Mouse (Mus musculus): ENCODE results near the gene Mettl16. TPM values are rescaled to one million over a fixed set of nuclear protein-coding genes. Genes with fewer than 3 reads are reported as not detected.

Gene Mettl16
- polyA plus RNA-seq, 1 experiment from 2014 or later = 50.3 TPM

DNA sequence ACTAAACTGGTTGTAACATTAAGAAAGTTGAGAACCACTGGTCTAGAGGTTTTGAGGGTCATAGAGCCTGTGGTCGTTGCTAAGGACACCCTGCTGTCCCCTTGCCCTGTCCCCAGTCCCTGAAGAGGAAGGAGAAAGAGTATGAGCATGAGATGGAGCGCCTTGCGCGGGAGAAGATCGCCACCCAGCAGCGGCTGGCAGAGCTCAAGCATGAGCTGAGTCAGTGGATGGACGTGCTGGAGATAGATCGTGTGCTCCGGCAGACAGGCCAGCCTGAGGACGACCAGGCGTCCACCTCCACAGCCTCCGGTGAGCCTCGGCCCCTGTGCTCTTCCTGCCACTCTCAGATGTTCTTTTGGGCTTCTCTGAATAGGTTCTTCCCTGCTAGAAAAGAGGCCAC is 71.4 kb downstream of the Mettl16 start:
- H3K4me3 ChIP-seq = no peak overlapping the region
- no peaks in the 10 kb centered on the region for H3K27me3 ChIP-seq
- no peaks in the 10 kb centered on the region for H3K9me3 ChIP-seq
- H3K4me1 ChIP-seq = peaks cover 24% of the 10 kb centered on the region
- H3K4me2 ChIP-seq = no peak overlapping the region
- no peak overlapping the region for H3K27ac ChIP-seq
- no peak for ATAC-seq (ENCODE audit: borderline replicate concordance, extremely low read depth, low FRiP score, low TSS enrichment)
- H3K9ac ChIP-seq = no peak overlapping the region
- H3K36me3 ChIP-seq = peaks cover 10% of the 10 kb centered on the region
- 80% methylated on average over 13 of the region's 13 CpGs for WGBS

DNA sequence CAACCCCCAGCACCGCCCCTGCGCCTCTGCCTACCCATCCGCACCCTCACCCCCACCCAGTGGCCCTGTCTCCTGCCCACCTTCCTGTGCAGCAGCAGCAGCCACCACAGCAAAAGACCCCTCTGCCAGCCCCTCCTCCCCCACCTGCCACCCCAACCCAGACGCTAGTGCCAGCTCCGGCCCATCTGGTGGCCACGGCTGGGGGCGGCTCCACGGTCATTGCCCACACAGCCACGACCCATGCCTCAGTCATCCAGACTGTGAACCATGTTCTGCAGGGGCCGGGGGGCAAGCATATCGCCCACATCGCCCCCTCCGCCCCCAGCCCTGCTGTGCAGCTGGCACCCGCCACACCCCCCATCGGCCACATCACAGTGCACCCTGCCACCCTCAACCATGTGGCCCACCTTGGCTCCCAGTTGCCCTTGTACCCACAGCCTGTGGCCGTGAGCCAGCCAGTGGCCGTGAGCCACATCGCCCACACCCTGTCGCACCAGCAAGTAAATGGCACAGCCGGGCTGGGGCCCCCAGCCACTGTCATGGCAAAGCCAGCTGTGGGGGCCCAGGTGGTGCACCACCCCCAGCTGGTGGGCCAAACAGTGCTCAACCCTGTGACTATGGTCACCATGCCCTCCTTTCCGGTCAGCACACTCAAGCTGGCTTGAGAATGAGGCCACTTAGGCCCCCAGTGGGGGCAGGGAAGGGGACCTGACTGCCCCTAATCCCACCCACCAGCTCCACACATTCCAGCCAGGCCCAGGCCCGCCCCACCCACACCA is 72.2 kb downstream of the Mettl16 start:
- H3K36me3 ChIP-seq = peaks cover 10% of the 10 kb centered on the region
- ATAC-seq (ENCODE audit: borderline replicate concordance, extremely low read depth, low FRiP score, low TSS enrichment) = no peak
- H3K27me3 ChIP-seq = no peaks in the 10 kb centered on the region
- H3K27ac ChIP-seq = no peak overlapping the region
- no peak overlapping the region for H3K4me3 ChIP-seq
- no peak overlapping the region for H3K4me2 ChIP-seq
- H3K4me1 ChIP-seq = peaks cover 21% of the 10 kb centered on the region
- WGBS = 83% methylated on average over 22 of the region's 22 CpGs
- H3K9ac ChIP-seq = no peak overlapping the region
- no peaks in the 10 kb centered on the region for H3K9me3 ChIP-seq

DNA sequence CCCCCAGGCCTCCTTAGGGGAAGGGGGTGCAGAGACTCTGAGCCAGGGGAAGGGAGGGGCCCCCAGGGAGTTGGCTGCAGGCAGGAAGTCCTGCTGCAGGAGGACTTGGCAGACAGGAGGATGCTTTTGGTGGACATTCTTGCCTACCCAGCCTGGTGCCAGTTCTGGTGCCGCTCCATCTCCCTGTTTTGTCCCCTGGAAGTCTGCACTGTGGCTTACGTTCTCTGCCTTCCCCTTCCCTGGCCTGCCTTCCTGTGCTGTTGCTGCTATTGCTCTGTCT is 72.7 kb downstream of the Mettl16 start:
- no peak overlapping the region for H3K9ac ChIP-seq
- H3K4me3 ChIP-seq = no peak overlapping the region
- 59% methylated on average over 2 of the region's 2 CpGs for WGBS
- H3K36me3 ChIP-seq = peaks cover 10% of the 10 kb centered on the region
- H3K4me2 ChIP-seq = no peak overlapping the region
- no peak for ATAC-seq (ENCODE audit: borderline replicate concordance, extremely low read depth, low FRiP score, low TSS enrichment)
- no peaks in the 10 kb centered on the region for H3K9me3 ChIP-seq
- peaks cover 25% of the 10 kb centered on the region for H3K4me1 ChIP-seq
- H3K27me3 ChIP-seq = no peaks in the 10 kb centered on the region
- H3K27ac ChIP-seq = no peak overlapping the region

DNA sequence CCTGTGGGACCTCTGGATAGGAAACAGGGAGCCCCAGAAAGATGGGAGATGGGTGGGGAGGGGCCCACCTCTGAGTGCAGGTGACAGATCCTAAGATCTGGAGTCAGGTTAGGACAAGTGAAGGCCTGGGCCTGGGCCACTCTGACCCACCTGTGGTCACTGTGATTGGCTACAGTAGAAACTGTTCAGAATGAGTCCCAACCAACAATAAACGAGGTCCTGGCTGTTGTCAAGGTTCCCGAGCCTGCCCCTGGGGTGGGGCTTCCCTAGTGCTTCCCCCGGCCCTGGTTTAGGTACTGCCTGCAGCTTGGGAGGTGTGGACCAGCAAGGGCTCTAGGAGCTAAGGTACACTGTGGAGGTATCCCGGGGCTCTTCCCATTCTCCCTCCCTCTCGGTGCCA is 73.1 kb downstream of the Mettl16 start:
- Histone ChIP-seq H3K9ac (no peak overlapping the region), H3K9me3 (no peaks in the 10 kb centered on the region), H3K36me3 (peaks cover 10% of the 10 kb centered on the region), H3K27me3 (no peaks in the 10 kb centered on the region), H3K4me3 (no peak overlapping the region), H3K4me2 (no peak overlapping the region), H3K4me1 (peaks cover 25% of the 10 kb centered on the region), H3K27ac (no peak overlapping the region)
- 71% methylated on average over 5 of the region's 5 CpGs for WGBS
- no peak for ATAC-seq (ENCODE audit: borderline replicate concordance, extremely low read depth, low FRiP score, low TSS enrichment)

DNA sequence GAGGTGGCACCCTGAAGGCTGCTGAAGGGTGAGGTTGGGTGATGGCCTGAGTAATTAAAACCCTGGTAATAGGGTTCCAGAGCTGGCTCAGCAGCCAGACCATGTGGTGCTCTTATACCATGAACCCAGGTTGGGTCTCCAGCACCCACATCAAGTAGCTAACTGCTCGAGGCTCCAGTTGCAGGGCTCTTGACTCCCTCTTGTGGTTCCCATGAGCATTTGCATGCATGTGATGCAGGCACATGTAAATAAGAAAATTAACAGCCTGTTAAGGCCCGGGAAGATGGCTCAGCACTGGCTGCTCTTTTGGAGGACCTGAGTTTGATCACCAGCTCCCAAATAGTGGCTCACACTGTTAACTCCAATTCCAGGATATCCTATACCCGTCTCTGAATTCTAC is 75.2 kb downstream of the Mettl16 start:
- Histone ChIP-seq H3K4me2 (no peak overlapping the region), H3K36me3 (peaks cover 10% of the 10 kb centered on the region), H3K27ac (no peak overlapping the region), H3K9ac (no peak overlapping the region), H3K27me3 (no peaks in the 10 kb centered on the region), H3K4me3 (no peak overlapping the region), H3K9me3 (no peaks in the 10 kb centered on the region), H3K4me1 (peaks cover 17% of the 10 kb centered on the region)
- WGBS = 66% methylated on average over 3 of the region's 3 CpGs
- ATAC-seq (ENCODE audit: borderline replicate concordance, extremely low read depth, low FRiP score, low TSS enrichment) = no peak

DNA sequence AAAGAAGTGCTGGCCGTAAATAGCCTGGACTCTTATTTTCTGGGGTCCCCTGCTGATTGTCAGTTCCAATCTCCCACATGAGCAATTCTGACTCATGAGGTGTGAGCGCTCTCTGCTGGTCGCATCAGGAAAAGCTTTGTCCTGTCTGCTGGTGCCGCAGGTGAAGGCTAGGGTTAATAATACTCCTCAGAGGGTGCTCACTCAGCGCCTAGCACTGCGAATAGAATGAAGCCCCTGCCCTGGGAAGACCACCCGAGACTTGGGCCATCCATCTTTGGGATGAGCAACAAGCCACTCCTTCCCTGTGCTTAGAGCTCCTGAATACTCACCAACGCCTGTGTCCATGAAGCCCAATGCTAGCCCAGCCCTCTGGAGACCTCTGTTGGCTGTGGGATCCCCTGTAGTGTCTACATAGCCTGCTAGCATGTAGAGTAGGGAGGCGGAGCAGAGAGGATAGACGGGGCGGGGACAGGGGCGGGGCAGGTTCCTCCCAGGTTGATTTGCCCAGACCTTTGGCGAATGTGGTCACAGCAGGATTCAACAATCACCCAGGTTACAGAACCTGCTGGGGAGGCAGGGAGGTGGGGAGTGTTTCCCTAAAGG is 77.4 kb downstream of the Mettl16 start:
- ATAC-seq (ENCODE audit: borderline replicate concordance, extremely low read depth, low FRiP score, low TSS enrichment) = peak; percentile 76
- Histone ChIP-seq H3K36me3 (peaks cover 4% of the 10 kb centered on the region; the same call in 1 of the 2 replicates), H3K9me3 (no peaks in the 10 kb centered on the region), H3K4me3 (no peak overlapping the region), H3K27ac (peak overlapping the region; percentile 32; the same call in 1 of the 2 replicates), H3K4me2 (peak overlapping the region; percentile 35), H3K4me1 (peaks cover 14% of the 10 kb centered on the region), H3K9ac (no peak overlapping the region), H3K27me3 (no peaks in the 10 kb centered on the region)
- WGBS = 8% methylated on average over 13 of the region's 13 CpGs

DNA sequence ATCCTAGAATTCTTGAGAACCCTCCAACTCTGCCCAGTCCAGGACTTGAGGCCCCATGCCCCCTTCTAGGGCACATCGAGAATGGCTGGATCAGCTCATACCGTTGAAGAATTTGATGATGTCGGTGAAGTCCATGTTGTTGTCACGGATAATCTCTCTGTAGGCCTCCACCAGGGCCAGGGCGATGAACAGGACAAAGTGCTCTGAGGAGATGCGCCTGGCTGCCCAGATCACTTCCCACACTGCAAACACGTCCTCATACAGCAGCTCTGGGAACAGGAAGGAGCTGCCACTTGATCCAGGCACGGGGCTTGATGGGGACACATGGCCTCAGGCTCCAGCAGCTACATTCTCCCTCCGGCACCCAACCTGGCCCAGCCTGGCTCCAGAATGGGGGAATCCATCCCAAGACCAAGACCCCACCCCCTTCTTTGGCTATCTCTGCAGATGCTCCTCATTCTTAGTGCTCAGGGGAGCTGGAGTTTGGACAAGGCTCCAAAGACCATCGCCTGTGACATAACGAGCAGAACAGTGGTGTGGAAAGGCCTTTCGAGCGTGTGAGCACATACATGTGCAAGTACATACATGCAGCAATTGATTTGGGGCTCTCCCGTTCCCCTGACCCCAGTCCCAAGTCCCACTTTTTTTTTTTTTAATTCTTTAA is 80.5 kb downstream of the Mettl16 start:
- no peaks in the 10 kb centered on the region for H3K36me3 ChIP-seq

DNA sequence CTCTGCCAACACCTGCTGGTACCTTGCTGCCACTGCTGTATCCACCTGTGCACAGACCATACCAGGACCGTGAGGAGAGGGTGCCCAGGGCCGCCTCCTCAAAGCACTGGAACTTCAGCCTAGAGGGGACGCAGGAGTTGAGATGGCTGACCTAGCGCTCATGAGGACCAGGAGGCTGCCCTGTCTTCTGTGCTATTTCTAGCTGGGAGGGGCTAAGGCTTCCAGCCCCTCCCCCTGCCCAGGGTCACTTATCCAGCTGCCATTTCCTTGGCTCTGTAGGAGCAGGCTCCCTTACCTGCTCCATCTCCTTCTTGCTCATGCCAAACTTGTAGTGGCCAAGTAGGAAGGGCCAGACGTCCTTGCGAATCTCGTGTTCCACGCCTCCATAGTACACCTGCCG is 87.1 kb downstream of the Mettl16 start:
- Histone ChIP-seq H3K9ac (no peak overlapping the region), H3K36me3 (no peaks in the 10 kb centered on the region)
- 77% methylated on average over 9 of the region's 9 CpGs for WGBS

More for the DNA sequence above, 80.5 kb downstream of the Mettl16 start:
- Histone ChIP-seq H3K9ac (no peak overlapping the region), H3K9me3 (no peaks in the 10 kb centered on the region), H3K27me3 (no peaks in the 10 kb centered on the region), H3K4me1 (peaks cover 6% of the 10 kb centered on the region; the same call in 1 of the 2 replicates), H3K4me2 (no peak overlapping the region), H3K4me3 (no peak overlapping the region), H3K27ac (no peak overlapping the region)
- 81% methylated on average over 14 of the region's 14 CpGs for WGBS
- no peak for ATAC-seq (ENCODE audit: borderline replicate concordance, extremely low read depth, low FRiP score, low TSS enrichment)

DNA sequence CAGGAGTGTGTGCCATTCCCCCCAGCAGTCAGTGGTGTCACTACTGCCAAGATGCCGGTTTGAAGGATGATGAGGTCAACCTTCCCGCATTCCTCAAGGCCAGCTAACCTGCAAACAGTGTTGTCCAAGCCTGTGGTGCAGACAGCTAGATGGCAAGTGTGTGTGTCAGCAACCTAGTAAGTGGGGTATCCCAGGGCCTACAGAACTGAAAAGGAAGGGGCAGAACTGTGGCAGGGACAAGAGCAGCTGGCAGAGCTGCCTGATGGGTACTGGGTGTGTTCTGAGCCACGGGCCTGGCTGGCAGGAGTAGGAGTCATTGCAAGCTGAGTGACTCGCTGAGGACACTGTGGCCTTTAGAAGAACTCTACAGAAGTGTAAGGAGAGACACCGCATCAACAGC is 91.5 kb downstream of the Mettl16 start:
- no peak overlapping the region for H3K9ac ChIP-seq
- H3K4me1 ChIP-seq = peaks cover 9% of the 10 kb centered on the region; the same call in 1 of the 2 replicates
- WGBS = 66% methylated on average over 5 of the region's 5 CpGs
- no peak for ATAC-seq (ENCODE audit: borderline replicate concordance, extremely low read depth, low FRiP score, low TSS enrichment)
- no peaks in the 10 kb centered on the region for H3K36me3 ChIP-seq
- H3K27me3 ChIP-seq = no peaks in the 10 kb centered on the region
- H3K4me2 ChIP-seq = no peak overlapping the region
- H3K27ac ChIP-seq = no peak overlapping the region
- no peaks in the 10 kb centered on the region for H3K9me3 ChIP-seq
- H3K4me3 ChIP-seq = no peak overlapping the region

More for the DNA sequence above, 87.1 kb downstream of the Mettl16 start:
- Histone ChIP-seq H3K9me3 (no peaks in the 10 kb centered on the region), H3K4me1 (no peaks in the 10 kb centered on the region), H3K4me3 (no peak overlapping the region), H3K27ac (no peak overlapping the region), H3K27me3 (no peaks in the 10 kb centered on the region), H3K4me2 (no peak overlapping the region)
- no peak for ATAC-seq (ENCODE audit: borderline replicate concordance, extremely low read depth, low FRiP score, low TSS enrichment)

DNA sequence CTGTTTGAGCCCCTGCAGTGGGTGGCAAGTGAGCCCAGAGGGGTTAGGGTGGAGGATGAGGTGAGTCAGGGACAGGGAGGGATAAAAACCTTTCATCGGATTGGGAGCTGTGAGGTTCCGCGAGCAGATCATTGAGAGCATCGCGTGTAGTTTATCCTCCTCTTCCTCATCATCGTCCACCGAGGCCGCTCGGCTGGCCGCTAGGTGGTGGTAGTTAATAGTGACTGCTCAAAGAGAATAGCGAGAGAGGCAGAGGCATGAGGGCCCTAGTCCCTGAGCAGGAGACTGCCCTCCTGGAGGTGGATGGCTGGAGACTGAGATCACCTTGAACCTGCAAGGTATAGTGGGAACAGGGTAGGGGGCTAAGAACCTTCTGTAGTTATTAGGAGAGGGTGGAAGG is 92.8 kb downstream of the Mettl16 start:
- H3K27ac ChIP-seq = no peak overlapping the region
- no peak overlapping the region for H3K4me2 ChIP-seq
- H3K9ac ChIP-seq = no peak overlapping the region
- no peak overlapping the region for H3K4me3 ChIP-seq
- WGBS = 24% methylated on average over 11 of the region's 11 CpGs
- H3K27me3 ChIP-seq = no peaks in the 10 kb centered on the region
- no peak; the same call in 1 of the 2 replicates for ATAC-seq (ENCODE audit: borderline replicate concordance, extremely low read depth, low FRiP score, low TSS enrichment)
- no peaks in the 10 kb centered on the region for H3K9me3 ChIP-seq
- H3K4me1 ChIP-seq = peaks cover 9% of the 10 kb centered on the region; the same call in 1 of the 2 replicates
- no peaks in the 10 kb centered on the region for H3K36me3 ChIP-seq

DNA sequence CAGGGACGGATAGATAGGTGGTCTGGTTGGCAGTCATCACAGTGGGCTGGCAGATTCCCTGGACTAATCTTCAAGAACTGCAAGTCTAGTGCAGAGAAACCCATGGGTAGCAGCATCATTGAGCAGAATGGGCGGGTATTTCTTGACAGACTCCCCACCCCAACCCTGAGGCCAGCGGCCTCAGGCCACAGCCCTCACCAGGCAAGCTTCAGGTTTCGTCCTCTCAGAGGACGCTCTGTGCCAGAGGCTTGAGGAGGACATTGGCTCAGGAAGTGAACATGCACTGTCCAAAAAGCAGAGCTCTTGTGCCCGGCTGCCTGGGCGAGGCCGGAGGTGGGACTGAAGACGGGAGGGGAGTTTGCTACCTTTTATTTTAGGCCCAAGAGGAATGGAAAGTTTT is 93.8 kb downstream of the Mettl16 start:
- Histone ChIP-seq H3K9ac (no peak overlapping the region), H3K27ac (no peak overlapping the region), H3K36me3 (no peaks in the 10 kb centered on the region), H3K4me3 (no peak overlapping the region), H3K9me3 (no peaks in the 10 kb centered on the region), H3K4me2 (no peak overlapping the region), H3K4me1 (peaks cover 9% of the 10 kb centered on the region; the same call in 1 of the 2 replicates), H3K27me3 (no peaks in the 10 kb centered on the region)
- ATAC-seq (ENCODE audit: borderline replicate concordance, extremely low read depth, low FRiP score, low TSS enrichment) = no peak
- 71% methylated on average over 9 of the region's 9 CpGs for WGBS

DNA sequence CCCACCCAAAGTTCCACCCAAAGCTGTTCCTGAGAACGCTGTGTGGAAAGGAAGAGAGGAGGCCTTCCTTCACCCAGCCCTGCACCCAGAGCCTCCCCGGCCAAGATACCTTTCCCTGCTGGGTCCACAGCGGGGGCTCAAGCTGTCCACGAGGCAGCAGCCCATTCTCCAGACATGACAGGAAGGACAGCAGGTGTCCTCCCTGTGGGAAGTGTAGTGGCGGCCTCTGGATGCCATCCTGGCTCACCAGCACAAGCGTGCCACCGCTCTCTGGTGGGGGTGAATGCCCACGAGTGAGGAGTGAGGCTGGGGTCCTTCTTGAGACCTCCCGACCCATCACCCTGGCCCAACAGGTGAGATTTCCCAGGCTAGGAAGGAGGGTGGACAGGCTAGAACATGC is 94.6 kb downstream of the Mettl16 start:
- no peak overlapping the region for H3K9ac ChIP-seq
- H3K27ac ChIP-seq = no peak overlapping the region
- 83% methylated on average over 9 of the region's 9 CpGs for WGBS
- H3K4me3 ChIP-seq = no peak overlapping the region
- H3K9me3 ChIP-seq = no peaks in the 10 kb centered on the region
- H3K4me2 ChIP-seq = no peak overlapping the region
- H3K27me3 ChIP-seq = no peaks in the 10 kb centered on the region
- ATAC-seq (ENCODE audit: borderline replicate concordance, extremely low read depth, low FRiP score, low TSS enrichment) = no peak
- H3K36me3 ChIP-seq = no peaks in the 10 kb centered on the region
- H3K4me1 ChIP-seq = peaks cover 9% of the 10 kb centered on the region; the same call in 1 of the 2 replicates

Measured in lung, embryonic 15.5 days (tissue).